Mouse (Mus musculus): ENCODE results near the gene Slc5a11.

Gene Slc5a11

DNA sequence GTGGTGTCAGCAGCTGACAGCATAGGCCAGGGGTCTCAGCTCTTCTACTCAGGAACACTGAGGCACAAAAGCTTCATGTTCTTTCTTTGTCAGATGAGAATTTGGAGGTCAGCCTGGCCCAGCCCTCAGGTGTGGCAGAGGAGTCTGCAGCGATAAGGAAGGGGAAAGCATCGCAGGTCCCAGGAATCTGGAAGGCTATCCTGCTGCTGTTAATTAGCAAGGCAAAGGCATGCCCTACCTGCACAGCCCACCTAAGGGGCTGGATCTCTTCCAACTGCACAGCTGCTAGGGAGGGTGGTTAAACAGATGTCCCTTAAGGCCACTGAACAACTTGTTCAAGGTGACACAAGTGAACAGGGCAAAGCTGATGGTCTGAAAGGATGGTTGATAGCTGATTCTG lies 558 bp downstream of the Slc5a11 start:
- DNase-seq = no peak

DNA sequence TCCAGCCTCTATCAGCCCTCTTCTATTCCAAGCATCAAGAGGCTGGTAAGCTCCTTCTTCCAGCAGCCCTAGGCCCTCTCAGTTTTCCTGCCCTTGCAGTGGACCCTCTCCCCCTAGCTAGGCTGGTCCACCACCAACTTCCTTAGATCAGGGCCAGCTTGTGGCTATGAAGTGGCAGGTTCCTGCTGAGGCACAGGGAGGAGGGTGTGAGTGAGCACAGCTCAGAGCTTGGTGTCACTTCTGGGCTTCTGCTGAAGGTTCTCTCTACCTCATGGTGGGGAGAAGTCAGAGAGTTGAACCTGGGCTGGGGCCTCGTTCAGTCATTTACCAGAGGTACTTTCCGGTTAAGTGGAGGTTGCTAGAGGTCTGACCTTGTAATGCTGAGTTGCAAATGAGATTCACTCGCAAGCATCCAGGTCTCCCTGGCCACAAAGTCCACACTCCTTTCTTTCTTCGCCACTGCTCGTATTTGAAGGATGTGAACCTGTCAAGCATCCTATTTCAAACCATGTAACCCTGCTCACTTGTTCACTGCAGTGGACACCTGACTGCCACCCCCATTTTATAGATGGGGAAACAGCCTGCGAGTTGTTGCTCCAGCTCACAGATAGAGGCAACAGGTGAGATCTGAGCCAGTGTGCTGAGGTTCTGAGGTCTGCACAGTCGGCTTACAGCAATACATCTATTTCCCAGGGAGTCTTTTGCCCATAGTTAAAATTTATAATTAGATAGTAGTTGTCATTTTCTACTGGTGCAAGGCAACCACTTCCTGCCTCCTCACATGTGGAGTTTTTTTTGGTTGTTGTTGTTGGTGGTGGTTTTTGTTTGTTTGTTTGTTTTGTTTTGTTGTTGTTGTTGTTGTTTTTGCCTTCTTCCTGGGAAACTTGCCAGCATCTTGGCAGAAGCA lies 3.1 kb downstream of the Slc5a11 start:
- no peak for DNase-seq

DNA sequence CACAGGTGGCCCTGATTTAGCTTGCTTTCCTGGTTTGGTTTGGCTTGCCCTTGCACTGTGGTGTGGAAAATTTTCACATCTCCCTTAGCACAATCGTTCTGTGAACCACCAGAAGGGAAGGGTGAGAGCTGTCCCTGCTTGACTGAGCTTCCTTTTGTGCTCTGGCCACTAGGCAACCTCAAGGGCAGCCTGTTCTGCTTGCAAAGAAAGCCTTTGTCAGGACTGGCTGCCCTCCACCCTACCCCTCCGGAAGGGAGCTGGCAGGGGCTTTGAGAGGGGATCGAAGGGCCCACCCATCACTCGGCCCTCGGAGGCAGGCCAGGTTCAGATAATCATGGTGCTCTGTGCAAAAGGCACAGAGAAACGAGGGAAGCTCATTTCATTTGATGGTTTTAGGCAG lies 4.0 kb downstream of the Slc5a11 start:
- DNase-seq = no peak

DNA sequence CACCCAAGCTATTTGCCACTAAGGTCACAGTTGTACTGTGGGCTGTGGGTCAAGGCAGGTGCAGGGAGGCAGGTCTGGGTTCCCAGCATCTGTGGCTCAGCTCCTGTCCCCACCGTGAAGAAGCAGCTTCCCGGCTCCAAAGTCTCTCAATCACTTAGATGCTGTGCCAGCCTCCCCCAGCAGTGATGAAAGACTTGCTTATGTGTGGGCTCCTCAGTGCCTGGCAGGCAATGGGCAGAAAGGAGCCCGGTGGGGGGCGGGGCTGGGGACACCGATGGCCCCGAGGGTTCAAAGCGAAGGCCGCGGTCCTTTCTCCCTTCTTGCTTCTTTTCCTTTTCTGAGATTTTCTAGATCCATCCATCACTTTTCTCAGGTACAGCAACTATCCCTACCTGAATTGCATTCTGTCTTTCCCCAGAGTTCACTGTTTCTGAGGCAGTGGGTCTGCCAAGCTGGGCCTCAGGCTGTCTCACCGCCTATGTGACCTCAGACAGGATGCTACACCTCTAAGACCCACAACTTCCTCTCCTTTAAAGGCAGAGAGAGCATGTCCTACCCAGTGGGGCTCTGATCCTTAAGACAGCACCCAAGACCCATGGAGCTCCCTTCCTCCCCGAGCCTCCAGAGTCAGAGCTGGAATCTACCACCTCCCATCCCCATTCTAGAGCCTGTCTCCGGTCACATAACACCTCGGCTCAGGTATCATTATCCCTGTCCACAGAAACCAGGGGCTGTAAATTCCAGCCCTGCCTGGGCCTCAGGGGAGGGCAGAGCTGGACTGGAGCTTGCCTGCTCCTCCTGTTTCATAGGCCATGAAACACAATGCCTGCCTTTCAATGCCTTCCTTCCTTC lies 5.4 kb downstream of the Slc5a11 start:
- peak; percentile 22 for DNase-seq

DNA sequence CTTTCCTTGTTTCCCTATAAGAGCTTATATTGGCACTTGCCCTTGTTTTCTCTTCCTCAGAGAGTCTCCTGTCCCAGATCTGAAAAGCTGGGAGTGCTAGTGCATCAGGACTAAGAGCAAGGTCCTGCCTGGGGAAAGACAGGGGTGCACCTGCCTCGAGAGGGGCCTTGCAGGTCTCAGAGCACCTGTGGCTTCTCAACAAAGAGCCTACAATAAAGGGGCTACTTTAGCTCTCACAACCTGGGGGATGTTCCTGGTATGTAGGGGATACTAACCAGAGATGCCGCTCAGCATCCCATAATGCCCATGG lies 6.0 kb downstream of the Slc5a11 start:
- DNase-seq = no peak

DNA sequence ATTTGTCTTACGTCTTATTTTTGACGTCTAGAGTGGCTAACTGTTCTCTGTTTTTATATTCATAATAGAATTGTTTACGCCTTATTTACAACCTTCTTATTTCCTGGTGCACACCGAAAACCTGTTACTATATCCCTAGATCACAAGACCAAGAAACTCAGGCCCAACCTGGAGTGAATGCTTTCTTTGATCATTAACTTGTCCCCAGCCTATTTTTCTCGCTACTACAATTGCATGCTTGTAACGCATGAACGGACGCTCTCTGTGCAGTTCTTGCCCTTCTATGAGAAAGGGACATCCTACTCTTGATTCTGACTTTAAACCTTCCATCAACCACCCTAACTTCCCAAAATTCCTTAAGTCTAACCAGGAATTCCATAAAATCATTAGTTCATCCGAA lies 9.5 kb downstream of the Slc5a11 start:
- DNase-seq = no peak

DNA sequence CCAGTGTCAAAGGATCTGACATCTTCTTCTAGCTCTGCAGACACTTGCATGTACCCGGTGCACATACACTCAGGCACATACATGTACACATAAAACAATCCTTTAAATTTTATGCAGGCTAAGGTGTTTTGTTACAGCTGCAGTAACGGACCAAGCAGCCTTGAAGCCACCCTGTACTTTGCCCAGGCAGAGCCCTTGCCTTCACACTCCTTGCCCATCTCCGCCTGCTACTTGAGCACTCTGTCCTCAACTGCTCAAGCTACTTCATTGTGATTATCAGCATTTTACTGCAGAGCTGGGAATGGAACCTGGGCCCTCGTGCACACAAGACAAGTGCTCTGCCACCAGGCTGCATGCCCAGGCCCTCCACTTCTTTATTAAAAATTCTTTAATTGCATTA lies 10.6 kb downstream of the Slc5a11 start:
- no peak for DNase-seq

DNA sequence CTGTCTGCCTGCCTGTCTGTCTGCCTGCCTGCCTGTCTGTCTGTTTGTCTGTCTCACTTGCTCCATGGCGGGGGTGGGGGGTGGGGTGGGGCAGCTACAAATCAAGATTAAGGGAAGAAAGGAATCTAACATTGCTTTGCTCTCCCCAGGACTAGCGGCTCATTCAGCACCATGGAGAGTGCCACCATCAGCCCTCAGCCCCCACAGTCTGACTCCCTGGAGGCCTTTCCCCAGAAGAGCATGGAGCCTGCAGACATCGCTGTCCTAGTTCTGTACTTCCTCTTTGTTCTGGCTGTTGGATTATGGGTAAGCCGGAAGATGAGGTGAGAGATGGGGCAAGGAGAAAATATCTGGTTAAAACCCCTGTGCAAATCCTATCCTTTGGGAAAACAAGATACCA lies 20.9 kb downstream of the Slc5a11 start:
- no peak for DNase-seq

DNA sequence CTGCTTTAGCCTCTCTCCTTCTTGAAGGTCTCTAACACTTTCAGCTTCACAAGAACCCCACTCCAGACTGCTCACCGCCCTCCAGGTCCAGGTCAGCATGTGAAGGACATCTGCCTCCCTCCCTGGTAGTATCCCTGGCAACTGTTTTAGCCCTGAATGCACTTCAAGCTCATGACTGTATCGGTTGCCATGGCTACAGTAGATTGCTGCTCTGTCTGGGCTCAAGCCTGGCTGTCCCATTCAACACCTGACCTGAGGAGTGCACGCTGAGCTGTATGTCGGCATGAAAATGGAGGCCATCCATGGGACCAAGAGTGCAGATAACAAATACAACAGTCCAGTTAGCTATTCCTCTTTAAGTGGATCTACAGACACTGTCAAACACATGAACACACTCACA lies 24.0 kb downstream of the Slc5a11 start:
- no peak for DNase-seq

DNA sequence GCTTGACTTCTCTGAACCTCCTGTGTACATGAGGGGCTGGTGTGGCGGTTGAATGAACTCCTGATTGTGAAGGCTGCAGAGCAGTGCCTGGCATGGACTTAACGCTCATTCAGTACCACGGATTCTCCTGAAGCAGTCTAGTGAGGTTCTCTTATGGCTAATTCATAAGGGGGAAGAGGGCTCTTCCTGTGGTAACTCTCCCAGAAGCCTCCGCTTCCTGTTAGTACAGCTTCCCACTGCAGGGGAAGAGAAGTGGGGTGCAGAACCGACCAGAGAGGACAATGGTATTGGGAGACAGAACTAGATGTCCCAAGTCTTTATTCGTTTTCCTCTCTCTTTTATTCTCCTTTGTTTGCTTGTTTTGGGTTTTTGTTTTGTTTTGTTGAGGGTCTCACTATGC lies 25.5 kb downstream of the Slc5a11 start:
- DNase-seq = no peak

DNA sequence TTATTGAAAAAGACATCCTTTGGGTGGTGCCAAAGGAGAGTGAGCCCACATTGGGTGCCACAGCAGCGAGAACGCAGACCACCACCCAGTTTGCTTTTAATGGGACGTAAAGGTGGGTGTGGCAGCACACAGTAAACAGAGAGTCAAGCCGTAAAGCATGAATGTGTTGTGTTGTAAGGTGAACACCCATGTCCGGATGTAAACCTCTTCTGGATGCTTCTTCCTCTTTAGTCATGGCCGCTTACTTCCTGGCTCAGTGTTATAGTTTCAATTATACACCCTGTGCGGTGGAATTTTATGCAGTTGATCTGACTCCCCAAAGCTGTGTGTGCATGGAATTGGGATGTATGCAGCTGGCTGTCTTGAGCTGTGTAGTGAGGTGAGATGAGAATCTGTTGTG lies 27.7 kb downstream of the Slc5a11 start:
- no peak for DNase-seq

DNA sequence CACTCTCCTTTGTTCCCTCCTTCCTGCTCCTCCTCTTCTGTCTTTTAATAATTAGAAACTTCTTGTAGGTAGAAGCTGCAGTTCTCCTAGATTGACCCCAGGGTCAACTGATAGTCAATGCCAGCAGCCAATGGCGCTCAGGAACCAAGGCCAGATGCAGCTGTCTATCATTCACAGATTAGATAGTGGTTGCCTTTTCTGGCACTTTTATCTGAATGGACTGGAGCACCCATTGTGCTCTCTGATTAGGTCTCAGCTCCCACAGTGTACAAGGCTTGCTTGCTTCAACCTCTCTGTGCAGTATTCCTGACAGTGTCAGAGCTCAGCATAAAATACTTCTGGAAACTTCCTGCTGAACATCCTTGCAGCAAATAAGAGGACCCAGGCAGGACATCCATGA lies 30.3 kb downstream of the Slc5a11 start:
- no peak for DNase-seq

DNA sequence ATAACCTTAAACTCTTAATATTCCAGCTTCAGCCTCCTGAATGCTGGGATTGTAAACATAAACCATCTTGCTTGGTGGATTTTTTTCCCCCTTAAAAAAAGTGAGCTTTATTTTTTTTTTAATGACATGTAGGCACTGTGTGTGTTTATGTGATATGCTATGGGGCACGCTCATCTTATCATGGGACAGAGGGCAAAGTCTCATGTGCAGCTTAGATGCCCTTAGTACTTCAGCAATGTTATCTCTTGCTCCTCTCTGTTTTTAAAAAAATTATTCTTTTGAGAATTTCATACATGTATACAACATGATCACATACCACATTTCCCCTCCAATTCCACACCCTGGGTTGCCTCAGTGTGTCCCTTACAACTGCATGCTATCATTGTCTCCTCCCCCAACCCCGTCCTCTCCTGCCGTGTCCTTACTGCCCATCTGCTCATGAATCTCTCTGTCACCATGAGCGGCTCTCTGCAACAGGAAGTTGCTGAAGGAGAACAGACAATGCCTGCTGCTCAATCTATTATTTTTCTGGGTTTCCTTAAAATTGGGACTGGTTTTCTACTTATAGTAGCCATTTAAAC lies 32.0 kb downstream of the Slc5a11 start:
- DNase-seq = no peak

DNA sequence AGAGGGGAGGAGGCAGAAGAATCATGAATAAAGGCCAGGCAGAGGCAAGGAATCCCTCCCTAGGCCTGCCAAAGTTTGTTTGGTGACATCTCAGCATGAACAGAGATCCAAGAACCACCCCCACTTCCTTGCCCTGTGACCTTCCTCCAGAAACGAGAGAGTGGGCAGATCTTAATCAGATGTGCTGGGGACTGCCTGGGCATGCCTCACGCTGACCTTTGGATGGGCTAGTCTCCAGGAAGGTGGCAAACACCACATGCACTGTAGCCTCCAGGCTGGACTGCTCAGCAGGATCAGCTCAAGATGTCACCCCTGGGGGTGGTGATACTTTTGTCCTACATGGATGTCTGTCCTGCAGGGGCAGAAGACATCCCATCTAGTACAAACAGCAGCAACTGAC lies 33.6 kb downstream of the Slc5a11 start:
- DNase-seq = no peak

DNA sequence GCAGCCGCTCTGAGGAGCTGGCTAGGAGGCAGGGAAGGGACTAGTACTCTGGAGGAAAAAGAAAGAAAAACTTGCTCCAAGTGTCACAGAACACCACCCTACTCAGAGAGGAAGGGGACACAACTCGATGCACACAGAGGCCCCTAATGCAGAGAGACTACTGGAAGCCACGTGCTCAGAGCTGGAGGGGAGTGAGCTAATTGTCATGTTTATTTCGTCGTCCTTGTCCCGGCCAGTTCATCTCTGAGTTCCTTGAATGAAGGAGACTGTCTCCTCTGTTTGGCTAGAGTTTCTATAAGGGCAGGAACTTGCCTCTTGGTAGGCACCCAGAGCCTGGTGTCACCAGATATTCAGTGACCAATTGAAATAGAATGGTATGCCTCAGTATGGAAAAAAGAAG lies 36.8 kb downstream of the Slc5a11 start:
- no peak for DNase-seq

DNA sequence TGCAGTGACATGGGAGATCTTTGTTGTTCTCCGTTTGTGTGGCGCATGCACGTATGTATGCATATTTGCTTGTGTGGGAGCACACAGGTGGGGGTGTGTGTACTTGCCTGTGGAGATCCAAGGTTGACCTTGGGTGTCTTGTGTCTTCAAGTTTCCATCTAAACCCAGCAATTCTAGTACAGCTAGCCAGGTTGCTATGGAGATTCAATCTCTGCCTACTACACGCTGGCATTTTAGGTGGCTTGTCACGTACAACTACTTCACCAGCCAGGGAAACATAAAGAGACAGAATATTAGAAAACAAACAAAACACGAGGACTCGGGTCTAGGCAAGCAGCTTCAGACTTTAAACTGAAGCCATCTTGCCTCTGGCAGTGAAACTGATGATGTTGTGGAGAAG lies 38.8 kb downstream of the Slc5a11 start:
- DNase-seq = no peak

DNA sequence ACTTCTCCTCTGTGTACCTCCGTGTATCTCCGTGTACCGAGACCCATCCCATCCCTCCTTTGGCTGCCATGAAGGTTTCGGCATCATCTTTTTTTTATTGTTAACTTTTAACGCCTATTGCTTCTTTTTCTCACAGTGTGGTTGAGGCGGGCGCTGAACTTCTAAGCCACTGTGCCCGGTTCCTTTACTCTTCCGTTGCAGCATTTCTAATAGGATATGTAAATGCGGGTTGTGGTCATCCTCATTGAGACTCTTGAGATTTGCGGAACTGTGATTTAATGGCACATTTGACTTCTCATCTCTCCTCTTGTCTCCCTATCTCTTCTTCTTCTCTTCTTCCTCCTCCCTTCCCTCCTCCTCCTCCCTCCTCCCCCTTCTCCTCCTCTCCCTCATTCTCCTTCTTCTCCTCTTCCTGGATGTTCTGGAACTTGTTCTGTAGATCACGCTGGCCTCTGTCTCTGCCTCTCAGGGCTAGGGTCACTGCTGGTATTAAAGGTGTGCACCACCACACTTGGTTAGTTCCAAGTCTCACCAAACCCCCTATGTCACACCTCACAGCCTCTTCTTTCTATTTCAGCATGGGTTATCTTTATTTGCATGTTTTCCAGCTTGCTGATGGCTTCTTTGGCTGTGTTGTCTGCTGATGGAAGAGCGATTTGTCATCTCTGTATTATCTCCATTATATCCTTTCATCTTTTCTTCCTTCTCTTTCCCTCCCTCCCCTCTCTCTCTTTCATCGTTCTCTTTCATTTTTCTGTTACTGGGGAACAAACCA lies 39.8 kb downstream of the Slc5a11 start:
- no peak for DNase-seq

DNA sequence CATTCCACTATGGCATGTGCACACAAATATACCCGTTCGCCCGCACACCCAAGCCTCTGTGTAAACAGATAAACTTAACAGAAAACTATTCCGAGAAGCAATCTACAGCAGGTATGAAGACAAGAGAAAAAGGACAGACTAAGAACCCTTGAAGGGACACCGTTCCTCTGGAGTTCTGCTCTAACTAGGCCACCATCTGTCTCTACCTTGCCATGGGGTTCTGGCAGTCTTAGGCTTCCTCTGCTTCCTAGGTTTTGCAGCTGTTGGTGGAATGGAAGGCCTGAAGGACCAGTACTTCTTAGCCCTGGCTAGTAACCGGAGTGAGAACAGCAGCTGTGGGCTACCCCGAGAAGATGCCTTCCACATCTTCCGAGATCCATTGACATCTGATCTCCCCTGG lies 43.5 kb downstream of the Slc5a11 start:
- DNase-seq = no peak

DNA sequence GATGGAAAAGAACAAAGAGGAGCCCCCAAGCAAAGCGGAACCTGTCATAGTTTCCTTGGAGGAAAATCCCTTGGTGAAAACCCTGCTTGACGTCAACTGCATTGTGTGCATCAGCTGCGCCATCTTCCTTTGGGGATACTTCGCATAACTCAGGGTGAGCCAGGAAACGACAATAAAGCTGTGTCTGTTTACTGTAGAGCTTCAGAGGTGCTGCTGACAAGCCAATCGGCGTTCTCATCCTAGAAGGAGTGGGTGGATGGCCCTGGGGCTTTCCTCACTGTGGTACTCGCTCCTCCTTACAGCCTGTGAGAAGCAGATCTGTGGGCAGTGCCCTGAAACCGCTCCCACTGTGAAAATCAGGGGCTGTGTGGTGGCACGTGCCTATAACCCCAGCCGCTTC lies 58.5 kb downstream of the Slc5a11 start:
- DNase-seq = no peak

DNA sequence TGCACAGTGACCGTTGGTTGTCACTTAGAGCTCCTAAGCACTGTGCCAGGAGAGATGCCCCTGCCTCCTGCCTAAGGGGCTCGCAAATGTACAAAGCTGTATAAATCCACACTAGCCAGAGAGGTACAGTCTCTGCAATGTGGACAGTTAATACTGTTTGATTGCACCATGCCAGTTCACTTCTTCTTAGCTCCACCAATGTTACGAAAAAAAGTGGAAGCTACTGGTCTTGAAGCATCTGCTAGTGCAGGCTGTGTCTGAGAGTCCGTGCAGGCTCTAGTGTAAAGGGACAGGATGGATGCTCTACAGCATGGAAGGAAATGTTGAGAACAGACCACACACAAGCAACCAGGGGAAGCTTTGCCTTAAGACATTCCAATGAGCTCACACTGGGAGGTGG lies 62.0 kb downstream of the Slc5a11 start:
- no peak for DNase-seq

DNA sequence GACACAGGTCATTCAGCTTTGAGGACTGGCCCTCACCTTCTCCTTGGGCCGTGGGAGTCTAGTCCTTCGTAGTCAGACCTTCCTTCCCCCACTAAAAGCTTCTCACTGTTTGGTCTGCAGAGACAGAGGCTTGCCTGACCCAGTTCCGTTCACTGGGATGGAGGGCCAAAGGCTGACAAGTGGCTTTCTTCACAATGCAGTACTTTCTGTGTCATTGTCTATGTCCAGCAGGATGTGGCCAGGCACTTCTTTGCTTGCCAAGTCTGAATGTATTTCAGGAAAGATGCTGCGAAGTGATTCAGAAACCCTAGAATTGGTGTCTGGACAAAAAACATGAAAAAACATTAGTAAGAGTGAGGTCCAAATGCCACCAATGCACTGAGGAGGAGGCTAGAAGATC lies 65.2 kb downstream of the Slc5a11 start:
- DNase-seq = no peak

DNA sequence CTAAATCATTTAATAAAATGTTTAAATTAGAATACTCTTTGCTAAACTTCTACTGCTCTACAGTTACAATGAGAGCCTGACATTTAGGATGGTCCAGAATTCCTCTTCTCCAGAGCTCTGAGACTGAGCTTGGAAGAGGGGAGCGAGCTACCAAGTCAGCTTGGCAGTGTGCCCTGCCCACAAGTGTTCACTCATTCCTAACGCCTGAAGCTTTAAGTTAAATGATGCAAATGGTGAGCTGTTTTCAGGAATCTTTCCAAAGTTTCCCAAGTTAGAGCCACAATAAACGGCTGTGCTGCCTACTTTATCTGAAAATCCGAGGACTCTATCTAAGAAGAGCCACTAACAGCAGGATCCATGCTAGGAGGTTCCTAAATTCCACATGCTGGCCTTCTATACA lies 69.2 kb downstream of the Slc5a11 start:
- peak; percentile 39 for DNase-seq

DNA sequence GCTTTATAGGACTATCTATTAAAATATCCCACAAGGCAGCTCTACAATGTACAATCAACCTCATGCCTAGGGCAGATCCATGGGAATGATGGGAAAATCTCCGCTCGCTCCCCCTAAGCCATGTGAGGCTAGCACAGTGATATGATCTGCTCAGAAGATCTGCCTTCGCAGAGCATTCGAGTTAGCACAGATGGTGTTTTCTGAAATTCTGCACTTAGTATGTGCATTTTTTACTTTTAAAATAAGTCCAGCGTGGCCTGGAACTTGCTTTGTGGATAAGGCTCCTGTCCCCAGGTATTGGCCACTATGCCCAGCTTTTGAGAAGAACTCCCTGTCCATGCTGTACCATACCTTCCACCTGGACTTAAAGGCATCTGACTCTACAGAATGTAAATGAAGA lies 71.3 kb downstream of the Slc5a11 start:
- DNase-seq = no peak
